Mouse (Mus musculus): ENCODE measurements around the gene Ptpn22.
"Not testable (repeated sequence)": the region's sequence is repeated elsewhere in the genome, so short reads cannot be mapped to it uniquely, and the experiment has no call there.

The Ptpn22 gene

GRCm38 (mm10) chr3:103858881-103859801 is at the start of gene Ptpn22:
TSS of gene Ptpn22 (plus strand) at chr3:103859795.
- peak; percentile 55 to 57 for DNase-seq

DNA sequence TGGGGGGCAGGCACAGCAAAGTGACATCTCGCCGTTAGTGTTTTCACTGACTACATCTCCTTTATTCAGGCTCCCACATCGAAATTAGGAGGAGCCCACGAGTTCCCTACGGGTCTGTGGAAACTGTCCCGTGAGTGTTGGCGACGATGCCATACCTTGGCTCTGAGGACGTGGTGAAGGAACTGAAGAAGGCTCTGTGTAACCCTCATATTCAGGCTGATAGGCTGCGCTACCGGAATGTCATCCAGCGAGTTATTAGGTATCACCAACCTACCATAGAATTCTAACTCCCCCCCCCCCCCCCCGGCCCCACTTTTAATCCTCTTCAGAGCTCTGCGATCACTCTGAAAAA is 49.8 kb upstream of the Ptpn22 start:
- DNase-seq: no peak

DNA sequence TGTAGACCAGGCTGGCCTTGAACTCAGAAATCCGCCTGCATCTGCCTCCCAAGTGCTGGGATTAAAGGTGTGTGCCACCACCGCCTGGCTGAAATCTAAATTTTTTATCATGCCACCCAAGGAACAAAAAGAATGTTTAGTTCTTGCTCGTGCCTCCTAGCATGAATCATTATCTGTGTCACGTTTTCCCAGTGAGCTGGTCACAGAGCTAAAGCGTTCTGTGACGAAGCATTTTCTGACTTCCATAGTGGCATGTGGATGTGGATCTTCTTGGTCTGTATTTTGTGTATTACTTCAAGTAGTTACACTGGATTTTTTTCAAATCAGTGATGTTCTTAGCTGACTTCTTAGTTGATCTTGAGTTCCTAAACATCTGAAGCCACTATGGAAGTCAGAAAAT is 48.6 kb upstream of the Ptpn22 start:
- DNase-seq: no peak

GRCm38 (mm10) chr3:103827548-103827947 is 32.0 kb upstream of the Ptpn22 start:
- no peak for DNase-seq

DNA sequence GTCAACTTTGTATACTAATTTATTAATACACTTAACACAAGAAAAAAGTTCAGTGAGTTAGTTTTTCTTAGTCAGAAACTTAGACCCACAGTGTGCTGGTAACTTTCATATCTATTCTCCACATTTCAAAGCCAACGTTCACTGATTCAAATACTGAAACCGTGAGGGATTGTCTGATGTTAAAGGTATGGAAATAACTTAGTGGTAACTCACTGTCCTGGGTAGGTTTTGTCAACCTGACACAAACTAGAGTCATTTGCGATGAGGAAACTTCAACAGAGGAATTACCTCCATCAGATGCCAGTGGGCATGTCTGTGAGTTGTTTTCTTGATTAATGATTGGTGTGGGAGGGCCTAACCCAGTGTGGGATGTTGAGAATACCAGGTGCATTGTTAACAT is 30.6 kb upstream of the Ptpn22 start:
- no peak for DNase-seq

DNA sequence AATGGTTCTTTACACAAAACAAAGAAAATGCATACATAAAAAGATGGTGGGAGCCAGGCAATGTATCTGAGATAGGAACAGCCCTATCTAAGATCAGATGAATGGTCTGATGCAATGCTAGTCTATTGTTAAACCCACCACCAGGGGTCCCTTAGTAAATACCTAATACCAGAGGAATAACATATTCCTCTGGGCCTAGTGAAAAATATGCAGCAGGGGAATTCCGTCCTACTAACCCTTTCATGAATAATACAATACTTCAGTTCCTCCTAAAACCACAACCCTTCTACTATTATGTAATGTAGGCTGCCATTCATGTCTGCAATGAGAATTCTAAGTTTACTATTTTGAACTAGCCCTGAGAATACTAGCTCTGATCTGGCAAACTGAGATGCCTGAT is 28.9 kb upstream of the Ptpn22 start:
- not testable (repeated sequence) for DNase-seq

DNA sequence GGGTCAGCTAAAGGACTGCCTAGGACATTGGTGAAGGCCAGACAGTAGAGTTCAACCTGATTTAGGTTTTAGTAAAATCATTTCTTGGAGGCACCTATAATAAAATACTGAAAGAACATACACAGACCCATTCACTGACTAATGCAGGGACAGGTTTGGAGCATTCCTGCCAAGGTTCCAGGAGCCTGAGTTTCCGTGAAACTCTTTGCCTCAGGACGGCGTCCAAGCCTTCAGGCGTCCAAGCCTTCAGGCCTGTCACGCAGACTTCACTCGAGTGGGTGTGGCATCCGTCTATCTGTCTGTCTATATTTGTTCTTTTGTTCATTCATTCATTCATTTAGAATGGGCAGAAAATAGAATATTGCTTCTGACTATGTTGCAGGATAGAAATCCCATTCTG is 28.4 kb upstream of the Ptpn22 start:
- no peak for DNase-seq

- no peak for DNase-seq
Observed at GRCm38 (mm10) chr3:103832426-103832825, 27.2 kb upstream of the Ptpn22 start, which contains the start of gene Bcl2l15. TSS of gene Bcl2l15 (plus strand) at chr3:103832601.

DNA sequence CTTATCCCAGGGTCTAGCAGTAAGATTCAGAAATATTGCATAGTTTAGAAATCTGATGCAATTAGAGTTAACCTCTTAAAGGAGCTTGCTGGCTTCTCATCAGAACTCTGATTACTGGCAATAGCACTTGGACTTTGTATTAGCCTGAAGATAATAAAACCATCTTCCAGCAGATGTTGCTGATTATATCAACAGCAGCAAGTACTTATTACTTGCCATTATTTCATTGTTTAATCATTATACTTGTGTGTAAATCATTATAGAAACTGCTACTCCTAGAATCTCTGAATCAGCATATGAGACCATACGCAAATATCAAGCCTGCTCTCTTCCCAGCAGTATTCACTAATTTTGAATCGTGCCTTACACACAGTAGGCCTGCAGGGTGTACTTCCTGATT is 25.6 kb upstream of the Ptpn22 start:
- DNase-seq: no peak

- no peak for DNase-seq
Observed at GRCm38 (mm10) chr3:103835272-103835950, 24.2 kb upstream of the Ptpn22 start.

DNA sequence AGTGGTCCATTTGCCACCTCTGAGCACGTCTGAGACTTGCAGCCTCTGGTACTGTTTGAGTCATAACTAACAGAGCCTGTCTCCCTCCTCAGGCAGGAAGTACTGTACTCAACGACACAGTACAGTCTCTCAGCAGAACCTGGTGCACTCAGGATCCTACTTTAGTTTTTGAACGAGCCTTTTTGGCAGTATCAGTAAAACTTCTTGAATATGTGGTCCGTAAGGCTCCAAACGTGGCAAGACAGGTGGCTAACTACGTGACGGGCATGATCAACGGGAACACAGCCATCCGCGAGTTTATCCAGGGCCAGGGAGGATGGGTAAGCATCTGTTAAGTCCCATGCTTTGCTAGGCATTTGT is 23.7 kb upstream of the Ptpn22 start:
- DNase-seq: no peak

- no peak for DNase-seq
Observed at GRCm38 (mm10) chr3:103836453-103836852, 23.1 kb upstream of the Ptpn22 start.

- no peak for DNase-seq
Observed at GRCm38 (mm10) chr3:103839711-103840110, 19.9 kb upstream of the Ptpn22 start.

GRCm38 (mm10) chr3:103840195-103840594 is 19.4 kb upstream of the Ptpn22 start:
- DNase-seq: not testable (repeated sequence)

DNA sequence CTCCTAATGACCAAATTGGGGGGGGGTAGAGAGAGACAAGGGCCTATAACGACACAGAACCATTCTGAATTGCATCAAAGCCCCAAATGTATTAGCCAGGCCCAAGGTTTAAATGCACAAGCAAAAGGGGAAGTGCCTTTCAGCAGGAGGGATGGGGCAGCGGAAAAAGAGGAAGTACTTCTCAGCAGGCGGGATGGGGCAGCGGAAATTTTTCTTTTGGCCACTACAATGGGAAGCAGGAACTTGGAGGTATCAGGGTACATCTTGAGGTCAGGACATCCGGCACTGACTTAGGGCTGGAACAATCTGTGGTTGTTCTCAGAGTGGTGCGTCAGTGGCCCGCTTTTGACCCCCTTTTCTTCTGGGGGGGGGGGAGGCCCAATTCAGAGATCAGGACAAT is 18.6 kb upstream of the Ptpn22 start:
- not testable (repeated sequence) for DNase-seq

DNA sequence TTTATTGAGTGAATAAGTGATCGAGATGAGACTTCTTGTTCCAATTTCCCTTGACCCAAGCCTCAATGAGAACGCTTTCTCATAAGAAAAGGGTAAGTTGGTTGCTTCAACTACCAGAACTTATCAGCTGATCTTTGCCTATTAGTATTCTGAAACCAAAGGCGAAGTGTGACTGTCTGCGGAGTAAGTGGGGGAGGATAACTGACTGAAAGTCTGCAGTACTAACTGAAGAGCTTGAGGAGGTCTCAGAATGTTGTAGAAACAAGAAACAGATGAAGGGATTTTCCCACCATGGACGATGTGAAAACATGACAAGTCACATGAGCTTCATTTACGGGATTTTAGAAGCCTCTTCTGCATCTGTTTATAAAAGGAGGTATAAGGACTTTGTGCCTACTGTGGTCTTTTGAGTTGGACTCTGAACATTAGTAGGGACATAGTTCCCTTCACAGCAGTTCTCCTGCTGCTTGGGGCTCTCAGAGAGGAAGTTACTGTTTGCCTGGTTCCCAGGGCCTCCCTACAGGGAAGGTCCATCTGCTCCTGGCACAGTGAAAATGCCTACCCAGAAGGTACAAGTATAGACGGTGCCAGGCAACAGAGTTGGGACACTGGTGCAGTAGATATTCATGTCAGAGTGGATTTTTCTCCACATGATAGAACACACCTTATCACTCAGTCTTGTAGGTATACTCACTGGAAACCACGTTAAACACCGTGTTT is 8.8 kb upstream of the Ptpn22 start:
- no peak for DNase-seq

GRCm38 (mm10) chr3:103851481-103851880 is 8.1 kb upstream of the Ptpn22 start:
- no peak for DNase-seq

DNA sequence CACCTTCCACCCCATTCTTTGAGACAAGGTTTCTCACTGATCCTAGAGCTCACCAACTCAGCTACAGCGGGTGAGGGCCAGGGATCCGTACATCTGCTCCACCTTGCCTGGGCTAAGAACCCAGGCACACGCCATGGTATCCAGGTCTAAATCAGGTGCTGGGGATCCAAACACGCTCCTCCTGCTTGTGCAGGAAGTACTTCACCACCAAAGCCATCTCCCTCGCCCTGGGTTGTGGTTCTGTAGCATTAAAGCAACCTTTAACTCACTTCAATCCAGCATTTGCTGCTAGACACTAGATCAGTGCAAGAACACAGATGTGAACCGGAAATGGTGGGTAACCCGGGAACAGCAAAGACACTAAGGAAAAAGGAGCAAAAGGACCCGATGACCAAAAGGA is 7.7 kb upstream of the Ptpn22 start:
- no peak for DNase-seq

DNA sequence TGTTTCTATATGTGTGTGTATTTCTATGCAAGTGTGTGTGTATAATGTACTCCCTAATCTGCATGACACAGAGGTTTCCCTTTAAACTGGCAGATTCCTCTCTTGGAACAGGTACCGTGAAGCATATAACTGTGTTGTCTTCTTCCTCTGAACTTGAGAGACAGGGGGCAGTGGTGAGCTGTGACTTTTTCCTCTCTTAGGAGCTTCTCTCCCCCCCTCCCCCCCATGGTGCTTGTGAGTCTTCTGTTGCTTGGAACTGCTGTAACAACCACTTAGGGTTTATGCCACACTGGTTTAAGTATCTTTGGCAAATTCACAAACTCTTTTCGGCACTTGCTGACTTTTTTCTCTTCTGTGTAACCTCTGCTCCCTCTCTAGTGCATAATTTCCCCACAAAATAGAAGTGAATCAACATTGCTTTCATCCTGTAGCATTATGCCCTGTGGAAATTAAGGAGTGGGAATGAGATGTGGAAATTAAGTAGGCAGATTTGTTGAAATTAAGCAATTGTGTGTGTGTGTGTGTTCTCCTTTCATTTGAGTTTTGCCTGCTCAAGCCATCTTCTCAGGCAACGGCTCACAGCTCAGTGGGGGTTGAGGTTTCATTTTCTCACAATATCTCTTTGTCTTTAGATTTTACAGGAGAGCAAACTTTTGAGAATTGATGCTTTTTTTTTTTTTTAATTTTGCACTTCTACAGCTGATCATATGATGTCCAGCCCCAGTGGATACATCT is 6.9 kb upstream of the Ptpn22 start:
- DNase-seq: peak; percentile 38 to 79

DNA sequence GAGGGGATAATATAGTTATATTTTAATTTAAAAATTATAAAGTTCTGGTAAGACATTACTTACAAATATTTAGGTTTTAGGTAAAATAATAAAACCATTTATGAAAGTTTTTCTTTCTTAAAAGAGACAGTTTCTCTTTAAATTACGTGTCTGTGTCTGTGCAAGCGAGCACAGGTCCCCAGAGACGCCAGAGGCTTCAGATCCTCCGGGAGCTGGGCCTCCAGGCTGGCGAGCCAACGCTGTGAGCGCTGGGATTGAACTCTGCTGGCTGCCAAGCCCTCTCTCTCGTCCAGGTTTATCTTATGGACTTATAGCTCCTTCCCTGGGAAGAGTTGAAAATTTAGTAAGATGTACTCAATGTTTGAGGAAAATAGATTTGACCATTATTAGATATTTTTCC is 5.8 kb upstream of the Ptpn22 start:
- no peak for DNase-seq

- no peak for DNase-seq
Observed at GRCm38 (mm10) chr3:103857036-103857805, 2.4 kb upstream of the Ptpn22 start.

DNA sequence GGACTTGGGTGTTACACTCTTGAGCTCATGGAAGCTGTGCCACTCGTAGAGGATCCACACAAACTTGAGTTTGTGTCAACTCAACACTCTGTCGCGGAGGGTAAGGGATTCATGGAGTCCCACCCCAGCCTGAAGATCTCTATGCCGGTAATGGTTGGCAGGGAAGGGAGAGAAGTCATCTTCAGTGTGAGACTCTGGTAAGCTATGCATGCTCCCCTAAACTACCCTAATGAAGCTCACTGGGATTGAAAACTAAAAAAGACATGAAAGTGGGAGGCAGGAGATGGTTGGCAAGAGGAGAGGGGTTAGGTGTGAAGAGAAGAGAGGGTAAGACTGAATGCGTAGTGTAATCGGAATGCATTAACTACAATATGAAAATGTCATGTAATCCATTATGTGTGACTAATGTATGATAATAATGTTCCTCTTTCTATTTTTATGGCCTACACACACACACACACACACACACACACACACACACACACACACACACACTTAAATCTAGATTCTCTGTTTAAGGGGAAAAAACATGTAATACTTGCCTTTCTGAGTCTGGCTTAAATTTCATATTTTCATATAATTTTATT is 1.5 kb upstream of the Ptpn22 start:
- DNase-seq: no peak

All from spleen, adult 18-20 months (tissue).